Mouse (Mus musculus): Measurements from ENCODE around the gene Slc35b3. TPM values are rescaled to one million over a fixed set of nuclear protein-coding genes. Genes with fewer than 3 reads are reported as not detected.

The Slc35b3 gene
- 10 to 100 TPM; 18.9 to 21.5 TPM for total RNA-seq (2021)
- long read RNA-seq, experiment 1, transcript Slc35b3-209 (10 exons, 2,216 nt): major isoform, 8 of 17 reads
- long read RNA-seq, experiment 1, partial matches to known transcripts: 1 of 17 reads
- long read RNA-seq, experiment 1, other reads (novel, unspliced or antisense): 7 of 17 reads
- long read RNA-seq, experiment 2, transcript Slc35b3-209 (10 exons, 2,216 nt): major isoform, 24 of 43 reads
- long read RNA-seq, experiment 2, transcript Slc35b3-202 (10 exons, 1,778 nt): minor isoform, 5 of 43 reads
- long read RNA-seq, experiment 2, partial matches to known transcripts: 2 of 43 reads
- long read RNA-seq, experiment 2, other reads (novel, unspliced or antisense): 11 of 43 reads

- DNase-seq (ENCODE audit: low spot score in 2 of 2): peak; percentile 80 to 86
Measured at GRCm38 (mm10) chr13:38960063-38961050, at the start of gene Slc35b3. Slc35b3 (minus strand) TSS chr13:38960875.

DNA sequence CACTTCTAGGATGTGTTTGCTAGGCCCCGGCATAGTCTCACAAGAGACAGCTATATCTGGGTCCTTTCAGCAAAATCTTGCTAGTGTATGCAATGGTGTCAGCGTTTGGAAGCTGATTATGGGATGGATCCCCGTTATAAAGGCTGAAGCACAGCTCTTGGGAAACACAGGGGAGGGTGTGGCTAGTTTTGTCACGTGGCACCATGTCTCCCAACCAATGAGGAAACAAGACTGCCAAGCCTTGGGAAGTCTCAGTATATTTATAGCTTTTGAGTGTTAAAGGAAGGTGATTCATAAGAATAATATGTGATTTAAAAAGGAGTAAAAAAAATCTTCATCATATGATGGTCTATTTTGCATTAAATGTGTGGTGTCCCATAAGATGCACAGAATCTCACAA lies 49.6 kb upstream of the Slc35b3 start:
- no peak for DNase-seq (ENCODE audit: low spot score in 2 of 2)

DNA sequence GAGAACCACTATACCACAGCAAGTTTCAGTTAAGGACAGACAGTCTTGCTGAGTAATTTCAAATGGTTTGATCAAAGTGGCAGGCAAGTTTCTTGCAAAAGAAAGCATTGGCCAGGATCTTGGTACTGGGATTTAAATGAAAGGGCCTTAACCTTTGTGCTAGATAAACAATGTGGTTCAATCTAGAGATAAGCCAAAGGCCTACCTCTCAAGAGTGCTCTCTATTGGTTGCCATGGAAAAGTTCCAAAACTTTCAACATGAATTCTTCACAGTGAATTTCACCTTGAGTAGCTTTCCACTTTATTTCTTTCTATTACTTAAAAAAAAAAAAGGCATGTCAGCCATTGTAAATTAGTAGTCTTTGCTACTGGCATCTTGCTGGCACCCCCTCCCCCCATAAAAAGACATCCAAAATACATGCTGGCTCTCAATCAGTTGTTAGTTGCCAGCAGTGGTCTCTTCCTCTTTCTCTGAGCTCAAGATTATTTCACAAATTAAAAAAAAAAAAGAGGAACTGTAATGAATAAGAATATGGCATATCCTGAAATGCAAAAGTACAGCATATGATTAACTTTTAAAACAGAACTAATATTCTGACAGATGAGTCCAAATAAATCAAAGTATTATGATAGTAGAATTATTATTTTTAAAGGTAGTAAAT lies 42.6 kb upstream of the Slc35b3 start:
- no peak for DNase-seq (ENCODE audit: low spot score in 2 of 2)

- DNase-seq (ENCODE audit: low spot score in 2 of 2): no peak
Measured at GRCm38 (mm10) chr13:39002424-39002823, 41.7 kb upstream of the Slc35b3 start.

DNA sequence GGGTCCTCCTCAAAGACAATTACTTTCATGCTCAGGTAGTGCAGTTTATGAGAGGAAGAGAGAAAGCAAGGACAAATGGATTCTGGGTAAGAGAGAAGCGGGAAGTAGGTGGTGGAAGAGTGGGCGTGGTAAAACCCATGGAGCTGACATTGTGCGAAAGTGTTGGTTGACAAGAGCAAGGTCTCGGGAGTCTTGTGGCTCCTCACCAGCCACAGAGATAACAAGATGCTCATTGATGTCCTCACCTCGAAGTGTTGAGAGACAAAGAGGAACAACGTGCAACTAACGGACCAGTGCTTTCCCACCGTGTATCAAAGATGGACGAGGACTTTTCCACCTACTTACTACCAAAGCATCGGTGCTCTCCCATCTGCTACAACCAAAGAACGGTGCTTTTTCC lies 40.8 kb upstream of the Slc35b3 start:
- no peak for DNase-seq (ENCODE audit: low spot score in 2 of 2)

- DNase-seq (ENCODE audit: low spot score in 2 of 2): no peak
Measured at GRCm38 (mm10) chr13:38998958-38999357, 38.3 kb upstream of the Slc35b3 start.

DNA sequence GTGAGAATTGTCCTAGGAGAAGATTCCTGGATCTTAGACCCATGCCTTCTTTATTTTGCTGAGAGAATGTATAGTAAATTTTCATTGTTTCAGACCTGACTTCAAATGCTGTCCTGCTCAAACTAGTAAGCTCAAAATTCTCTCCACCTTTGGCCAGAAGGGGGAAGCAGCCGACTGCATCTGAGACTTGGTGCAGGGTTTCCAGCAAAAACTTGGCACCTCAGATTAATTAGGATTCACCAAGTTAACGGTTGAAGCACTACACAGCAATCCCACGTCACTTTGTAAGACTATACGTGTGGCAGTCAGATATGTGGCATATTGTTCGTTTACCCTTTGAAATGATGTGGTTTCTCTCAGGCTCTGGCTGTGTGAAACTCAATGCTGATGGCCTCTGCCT lies 31.9 kb upstream of the Slc35b3 start:
- DNase-seq (ENCODE audit: low spot score in 2 of 2): peak in 1 of 2 experiments; percentile 8

- DNase-seq (ENCODE audit: low spot score in 2 of 2): no peak
Measured at GRCm38 (mm10) chr13:38983751-38984150, 23.1 kb upstream of the Slc35b3 start.

DNA sequence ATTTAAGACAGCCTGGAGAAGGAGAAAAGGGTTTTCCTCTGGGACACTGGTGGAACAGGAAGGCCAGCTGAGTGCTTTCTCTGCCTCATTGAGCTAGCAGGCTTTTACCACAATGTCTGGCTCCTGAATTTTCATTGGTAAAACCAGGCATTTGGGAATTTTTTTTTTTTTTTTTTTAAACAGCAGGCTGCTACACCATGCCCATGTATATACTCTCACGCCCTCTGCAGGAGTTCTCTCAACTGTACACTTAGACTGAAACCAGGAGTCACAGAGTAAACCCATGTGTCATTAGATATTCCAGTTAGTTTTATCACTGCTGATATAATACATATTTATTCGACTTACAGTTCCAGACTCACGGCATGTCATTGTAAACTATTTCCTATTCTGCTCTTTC lies 20.2 kb upstream of the Slc35b3 start:
- DNase-seq (ENCODE audit: low spot score in 2 of 2): no peak

DNA sequence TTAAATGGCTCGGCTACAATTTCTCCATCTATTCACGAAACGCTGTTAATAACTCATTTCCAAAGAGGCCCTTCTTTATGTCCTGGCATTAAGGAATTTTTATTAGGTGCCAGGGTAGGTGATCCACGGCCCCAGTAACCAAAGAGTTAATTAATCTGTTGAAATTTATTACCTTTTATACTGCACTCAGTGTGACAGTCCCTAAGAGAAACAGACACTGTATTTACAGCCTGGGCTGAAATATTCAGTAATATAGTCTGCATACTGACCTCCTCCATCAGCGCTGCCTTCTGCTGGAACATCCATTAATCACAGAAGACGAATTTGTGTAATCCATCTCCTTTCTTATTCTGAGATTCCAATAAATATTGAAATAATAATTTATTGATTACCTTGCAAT lies 16.3 kb upstream of the Slc35b3 start:
- no peak for DNase-seq (ENCODE audit: low spot score in 2 of 2)

- DNase-seq (ENCODE audit: low spot score in 2 of 2): no peak
Measured at GRCm38 (mm10) chr13:38975853-38976252, 15.2 kb upstream of the Slc35b3 start.

DNA sequence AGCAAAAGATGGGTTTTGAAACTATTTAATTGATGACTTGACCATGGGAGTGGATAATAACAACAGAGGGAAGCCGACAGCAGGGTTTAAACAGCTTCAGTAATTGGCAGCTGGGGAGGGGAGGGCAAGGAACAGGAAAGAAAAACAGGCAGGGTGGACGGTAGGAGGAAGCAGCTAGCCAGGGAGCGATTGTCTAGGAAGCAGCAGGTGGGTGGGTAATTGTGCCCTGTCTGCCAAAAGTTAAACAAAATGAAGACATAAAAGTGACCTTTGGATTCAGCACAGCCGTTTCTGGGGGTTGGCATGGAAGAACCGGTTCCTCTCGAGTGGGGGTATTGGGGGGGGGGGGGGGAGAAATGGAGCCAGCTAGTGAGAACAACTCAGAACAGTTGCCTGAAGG lies 11.9 kb upstream of the Slc35b3 start:
- no peak for DNase-seq (ENCODE audit: low spot score in 2 of 2)

DNA sequence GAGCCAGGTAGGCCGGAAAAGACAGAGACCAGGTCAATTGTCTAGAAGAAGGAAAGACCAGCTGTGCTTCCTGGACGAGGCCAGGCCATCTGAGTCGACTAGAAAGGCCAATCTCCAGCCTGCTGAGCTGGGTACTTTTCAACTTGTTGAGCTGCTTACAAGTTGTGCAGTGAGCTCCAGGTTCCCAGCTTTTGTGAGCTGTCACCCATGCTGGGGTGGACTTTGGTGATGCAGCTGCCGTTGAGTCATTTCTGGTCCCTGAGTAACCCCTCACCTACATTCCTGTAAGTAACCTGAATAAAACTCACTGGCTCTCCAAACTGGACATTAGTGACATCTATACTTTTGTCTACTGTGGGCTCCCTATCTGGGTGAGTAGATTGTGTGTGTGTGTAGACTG lies 10.4 kb upstream of the Slc35b3 start:
- no peak for DNase-seq (ENCODE audit: low spot score in 2 of 2)

DNA sequence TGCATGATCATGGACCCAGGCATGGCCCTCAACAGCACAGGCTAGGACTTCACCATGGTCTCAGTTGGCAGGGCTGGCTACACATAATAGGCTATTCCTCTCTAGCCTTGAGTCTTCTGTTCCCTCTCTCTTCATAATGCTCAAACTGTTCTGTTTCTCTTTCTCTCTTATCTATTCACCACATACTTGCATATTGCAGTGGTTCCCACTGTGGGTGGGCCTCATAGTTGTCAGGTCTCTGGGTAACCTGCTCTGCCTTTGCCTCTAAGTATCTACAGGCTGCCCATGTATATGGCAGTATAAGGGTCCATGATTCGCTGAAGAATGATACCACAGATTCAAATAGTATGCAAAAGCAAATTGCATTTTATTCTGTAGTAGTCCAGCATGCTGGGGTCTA lies 6.8 kb upstream of the Slc35b3 start:
- no peak for DNase-seq (ENCODE audit: low spot score in 2 of 2)

DNA sequence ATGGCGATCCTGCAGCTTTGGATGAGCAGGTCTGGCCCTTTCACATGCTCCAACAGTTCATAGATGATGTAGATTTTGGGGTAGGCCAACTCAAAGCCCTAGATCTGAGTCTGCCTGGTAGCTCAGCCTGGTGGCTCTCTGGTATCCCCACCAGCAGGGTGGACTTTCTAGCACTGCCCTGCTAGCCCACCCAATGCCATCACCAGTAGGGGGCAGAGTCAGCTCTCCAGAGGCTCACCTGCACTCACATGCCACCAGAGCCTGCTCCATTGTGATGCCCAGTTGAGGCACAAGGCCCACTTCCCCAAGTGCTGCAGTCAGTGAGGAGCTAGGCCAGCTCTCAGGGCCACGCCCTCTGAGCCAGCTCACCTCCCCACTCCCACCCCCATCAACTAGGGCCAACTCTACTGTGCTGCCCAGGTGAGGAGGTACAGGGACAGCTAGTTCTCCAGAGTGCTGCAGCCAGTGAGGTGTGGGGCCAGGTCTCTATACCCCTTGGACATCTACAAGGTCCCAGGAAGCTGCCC lies 6.3 kb upstream of the Slc35b3 start:
- DNase-seq (ENCODE audit: low spot score in 2 of 2): no peak

GRCm38 (mm10) chr13:38962771-38963170 lies 2.1 kb upstream of the Slc35b3 start:
- no peak for DNase-seq (ENCODE audit: low spot score in 2 of 2)

- no peak for DNase-seq (ENCODE audit: low spot score in 2 of 2)
Measured at GRCm38 (mm10) chr13:38958037-38958436, 2.6 kb downstream of the Slc35b3 start.

GRCm38 (mm10) chr13:38946296-38947012 lies 14.2 kb downstream of the Slc35b3 start:
- DNase-seq (ENCODE audit: low spot score in 2 of 2): no peak

DNA sequence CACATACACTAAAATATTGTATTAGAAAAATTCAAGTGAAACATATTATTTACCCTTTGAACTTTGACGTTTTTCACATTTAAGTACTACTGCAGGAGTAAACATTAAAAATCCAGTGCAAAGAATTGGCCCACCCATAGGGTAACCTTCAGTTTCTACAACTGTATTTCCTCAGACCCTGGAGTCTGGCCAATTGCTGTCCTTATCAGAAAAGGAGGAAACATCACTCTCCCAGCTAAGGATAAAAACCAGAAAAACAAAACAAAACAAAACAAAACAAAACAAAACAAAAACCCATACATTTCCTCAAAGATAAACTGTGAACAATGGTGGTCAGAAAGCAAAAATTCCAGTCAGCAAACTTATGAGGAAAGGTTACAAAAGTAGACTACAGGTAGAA lies 14.9 kb downstream of the Slc35b3 start:
- peak in 1 of 2 experiments; percentile 17 for DNase-seq (ENCODE audit: low spot score in 2 of 2)

DNA sequence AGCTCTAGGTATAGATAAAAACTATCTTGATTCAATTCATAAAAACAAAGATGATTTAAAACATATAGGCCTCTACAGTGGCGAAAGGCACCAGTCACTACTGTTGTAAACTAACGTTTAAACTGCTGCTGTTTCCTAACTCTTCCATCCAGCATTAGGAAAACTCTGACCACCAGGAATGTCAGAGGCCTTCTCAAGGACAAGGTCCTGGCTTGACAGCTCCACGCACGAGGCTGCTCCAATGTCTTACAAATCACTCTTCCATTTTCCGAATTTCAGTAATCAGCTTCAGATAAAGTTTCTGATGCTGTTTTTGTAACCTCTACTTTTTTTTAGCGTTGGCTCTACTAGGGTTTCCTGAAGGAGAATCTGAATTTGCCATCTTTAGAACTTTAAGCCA lies 15.7 kb downstream of the Slc35b3 start:
- DNase-seq (ENCODE audit: low spot score in 2 of 2): no peak

DNA sequence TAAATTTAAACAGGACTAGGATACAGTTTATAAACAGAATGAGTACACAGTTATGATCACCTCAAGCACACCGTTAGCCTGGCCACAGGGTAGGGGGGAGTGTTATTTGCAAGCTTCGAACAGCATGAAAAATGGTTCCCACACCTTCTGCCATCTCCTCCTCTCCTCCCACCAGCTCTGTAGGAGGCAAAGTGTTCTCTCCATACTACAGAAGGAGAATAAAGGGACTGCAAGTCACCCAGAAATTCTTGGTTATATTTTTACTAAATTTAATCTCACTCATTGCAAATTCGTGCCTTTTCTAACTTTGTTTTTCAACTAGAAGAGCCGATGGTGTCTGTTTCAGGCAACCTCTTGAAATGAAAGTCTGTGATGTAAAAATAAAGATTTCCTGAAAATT lies 18.9 kb downstream of the Slc35b3 start:
- DNase-seq (ENCODE audit: low spot score in 2 of 2): no peak

Data from adrenal gland, adult 18-20 months (tissue).